Mouse (Mus musculus) intestine, embryonic 15.5 days (tissue): ENCODE measurements at regions not wholly inside any gene's neighbourhood (a gene's known extent, or its start where the extent isn't known, plus 50 kb on each side); places are given as distances from the start of the nearest gene placed in this dataset.
A peak's percentile ranks its signal among the peaks of the same experiment; 100 is the strongest.

Source experiments
- ATAC-seq: fragments of 200-750 bp; cut with Nextera tagmentation; 2 replicates; pipeline ENCODE4 v1.8.0; 2017; ENCODE audit warnings: moderate TSS enrichment, moderate library complexity
- H3K27ac ChIP-seq: fragments of 300-500 bp; sonication (generic); 2 replicates; pipeline ENCODE4 v1.5.1; 2015; ENCODE audit warnings: mild to moderate bottlenecking, inconsistent platforms
- H3K27me3 ChIP-seq: fragments of 300-500 bp; sonication (generic); replicated peaks from 2 replicates; pipeline ENCODE4 v1.6.1; 2015; ENCODE audit warnings: inconsistent platforms
- H3K36me3 ChIP-seq: fragments of 300-500 bp; sonication (generic); 2 replicates; pipeline ENCODE4 v1.6.1; 2015; ENCODE audit warnings: inconsistent platforms
- H3K4me1 ChIP-seq: fragments of 300-500 bp; sonication (generic); replicated peaks from 2 replicates; pipeline ENCODE4 v1.6.1; 2015; ENCODE audit warnings: inconsistent platforms
- H3K4me2 ChIP-seq: fragments of 300-500 bp; sonication (generic); replicated peaks from 2 replicates; pipeline ENCODE4 v1.6.1; 2015; ENCODE audit warnings: mild to moderate bottlenecking, inconsistent platforms
- H3K4me3 ChIP-seq: fragments of 300-500 bp; sonication (generic); replicated peaks from 2 replicates; pipeline ENCODE4 v1.5.1; 2015; ENCODE audit warnings: inconsistent platforms
- H3K9ac ChIP-seq: fragments of 300-500 bp; sonication (generic); 2 replicates; pipeline ENCODE4 v1.6.1; 2015; ENCODE audit warnings: inconsistent platforms
- H3K9me3 ChIP-seq: fragments of 300-500 bp; sonication (generic); 2 replicates; pipeline ENCODE4 v1.6.1; 2016; ENCODE audit warnings: inconsistent platforms
- WGBS: fragments of 180-500 bp; shearing (Covaris S2); methylation state at CpG from one replicate; pipeline ENCODE4 v1.1.7; 2015; 5-methylcytosine and 5-hydroxymethylcytosine counted together

GRCm38 (mm10) chr14:48888954-48889353 is 176.9 kb upstream of the Ap5m1 start:
- Histone ChIP-seq H3K9me3 (no peaks in the 10 kb centered on the region), H3K27me3 (0 out of 2 replicates have a peak, but pooled peaks cover 7% of the 10 kb centered on the region), H3K36me3 (no peaks in the 10 kb centered on the region), H3K27ac (no peak overlapping the region), H3K4me2 (no peak overlapping the region), H3K9ac (no peak overlapping the region), H3K4me1 (no peaks in the 10 kb centered on the region), H3K4me3 (no peak overlapping the region)
- 8% methylated on average over 13 of the region's 13 CpGs for WGBS
- no peak for ATAC-seq

- no peaks in the 10 kb centered on the region for H3K36me3 ChIP-seq
- H3K9me3 ChIP-seq = no peaks in the 10 kb centered on the region
- no peak overlapping the region for H3K27ac ChIP-seq
- 24% methylated on average over 6 of the region's 6 CpGs for WGBS
- no peaks in the 10 kb centered on the region for H3K4me1 ChIP-seq
- no peaks in the 10 kb centered on the region for H3K27me3 ChIP-seq
- no peak overlapping the region for H3K9ac ChIP-seq
- ATAC-seq = peak; percentile 92
- H3K4me3 ChIP-seq = no peak overlapping the region
- peak overlapping the region; percentile 36; the same call in 1 of the 2 replicates for H3K4me2 ChIP-seq
Measured at GRCm38 (mm10) chr14:48880041-48880440, 185.9 kb upstream of the Ap5m1 start.

- H3K27me3 ChIP-seq = no peaks in the 10 kb centered on the region
- WGBS = 75% methylated on average over 12 of the region's 12 CpGs
- H3K9me3 ChIP-seq = no peaks in the 10 kb centered on the region
- H3K4me3 ChIP-seq = no peak overlapping the region
- H3K4me1 ChIP-seq = no peaks in the 10 kb centered on the region
- H3K36me3 ChIP-seq = no peaks in the 10 kb centered on the region
- no peak overlapping the region for H3K27ac ChIP-seq
- ATAC-seq = peak; percentile 52
- H3K9ac ChIP-seq = no peak overlapping the region
- no peak overlapping the region for H3K4me2 ChIP-seq
Measured at GRCm38 (mm10) chr14:48877998-48878657, 187.8 kb upstream of the Ap5m1 start.

- WGBS = 91% methylated on average over 3 of the region's 3 CpGs
- H3K4me1 ChIP-seq = no peaks in the 10 kb centered on the region
- H3K9me3 ChIP-seq = no peaks in the 10 kb centered on the region
- no peak overlapping the region for H3K4me3 ChIP-seq
- H3K36me3 ChIP-seq = no peaks in the 10 kb centered on the region
- H3K9ac ChIP-seq = no peak overlapping the region
- ATAC-seq = no peak
- no peak overlapping the region for H3K27ac ChIP-seq
- no peak overlapping the region for H3K4me2 ChIP-seq
- H3K27me3 ChIP-seq = no peaks in the 10 kb centered on the region
Measured at GRCm38 (mm10) chr14:48871313-48871712, 194.6 kb upstream of the Ap5m1 start.

GRCm38 (mm10) chr14:48869956-48870355 is 195.9 kb upstream of the Ap5m1 start:
- no peak for ATAC-seq
- H3K27me3 ChIP-seq = no peaks in the 10 kb centered on the region
- H3K27ac ChIP-seq = no peak overlapping the region
- H3K9me3 ChIP-seq = no peaks in the 10 kb centered on the region
- 35% methylated on average over 10 of the region's 10 CpGs for WGBS
- no peak overlapping the region for H3K9ac ChIP-seq
- no peaks in the 10 kb centered on the region for H3K4me1 ChIP-seq
- H3K4me3 ChIP-seq = no peak overlapping the region
- no peaks in the 10 kb centered on the region for H3K36me3 ChIP-seq
- no peak overlapping the region for H3K4me2 ChIP-seq

GRCm38 (mm10) chr14:48855453-48855852 is 181.8 kb upstream of the Otx2 start:
- H3K27ac ChIP-seq = no peak overlapping the region
- 0 out of 2 replicates have a peak, but pooled peaks cover 3% of the 10 kb centered on the region for H3K4me1 ChIP-seq
- H3K4me3 ChIP-seq = no peak overlapping the region
- WGBS = 77% methylated on average over 5 of the region's 5 CpGs
- ATAC-seq = no peak
- no peak overlapping the region for H3K9ac ChIP-seq
- H3K36me3 ChIP-seq = no peaks in the 10 kb centered on the region
- no peak overlapping the region for H3K4me2 ChIP-seq
- no peaks in the 10 kb centered on the region for H3K9me3 ChIP-seq
- no peaks in the 10 kb centered on the region; the same call in 1 of the 2 replicates for H3K27me3 ChIP-seq

GRCm38 (mm10) chr14:48854188-48854924 is 180.7 kb upstream of the Otx2 start:
- H3K4me3 ChIP-seq = no peak overlapping the region
- no peaks in the 10 kb centered on the region for H3K9me3 ChIP-seq
- no peak overlapping the region for H3K4me2 ChIP-seq
- no peaks in the 10 kb centered on the region; the same call in 1 of the 2 replicates for H3K27me3 ChIP-seq
- H3K4me1 ChIP-seq = 0 out of 2 replicates have a peak, but pooled peaks cover 3% of the 10 kb centered on the region
- WGBS = 47% methylated on average over 9 of the region's 9 CpGs
- ATAC-seq = no peak
- no peaks in the 10 kb centered on the region for H3K36me3 ChIP-seq
- H3K27ac ChIP-seq = no peak overlapping the region
- H3K9ac ChIP-seq = no peak overlapping the region

GRCm38 (mm10) chr14:48853479-48854187 is 180.0 kb upstream of the Otx2 start:
- Histone ChIP-seq H3K4me2 (no peak overlapping the region), H3K4me3 (no peak overlapping the region), H3K4me1 (0 out of 2 replicates have a peak, but pooled peaks cover 3% of the 10 kb centered on the region), H3K9ac (no peak overlapping the region), H3K9me3 (no peaks in the 10 kb centered on the region), H3K27me3 (no peaks in the 10 kb centered on the region; the same call in 1 of the 2 replicates), H3K27ac (no peak overlapping the region), H3K36me3 (no peaks in the 10 kb centered on the region)
- ATAC-seq = no peak
- WGBS = 51% methylated on average over 7 of the region's 7 CpGs

- H3K36me3 ChIP-seq = no peaks in the 10 kb centered on the region
- H3K9me3 ChIP-seq = no peaks in the 10 kb centered on the region
- 0 out of 2 replicates have a peak overlapping the region, but pooled peaks have one; percentile 12 for H3K4me3 ChIP-seq
- peak overlapping the region; percentile 45 for H3K4me2 ChIP-seq
- 11% methylated on average over 15 of the region's 15 CpGs for WGBS
- H3K4me1 ChIP-seq = 0 out of 2 replicates have a peak, but pooled peaks cover 3% of the 10 kb centered on the region
- no peak overlapping the region for H3K9ac ChIP-seq
- no peaks in the 10 kb centered on the region; the same call in 1 of the 2 replicates for H3K27me3 ChIP-seq
- no peak for ATAC-seq
- no peak overlapping the region for H3K27ac ChIP-seq
Measured at GRCm38 (mm10) chr14:48852787-48853186, 179.2 kb upstream of the Otx2 start.

- no peaks in the 10 kb centered on the region for H3K36me3 ChIP-seq
- no peaks in the 10 kb centered on the region for H3K9me3 ChIP-seq
- WGBS = 61% methylated on average over 4 of the region's 4 CpGs
- H3K4me2 ChIP-seq = no peak overlapping the region
- no peak overlapping the region for H3K9ac ChIP-seq
- no peak overlapping the region for H3K4me3 ChIP-seq
- 0 out of 2 replicates have a peak, but pooled peaks cover 3% of the 10 kb centered on the region for H3K4me1 ChIP-seq
- H3K27me3 ChIP-seq = no peaks in the 10 kb centered on the region; the same call in 1 of the 2 replicates
- no peak overlapping the region for H3K27ac ChIP-seq
- no peak for ATAC-seq
Measured at GRCm38 (mm10) chr14:48852061-48852460, 178.4 kb upstream of the Otx2 start.

GRCm38 (mm10) chr14:48842861-48843260 is 169.2 kb upstream of the Otx2 start:
- Histone ChIP-seq H3K9me3 (no peaks in the 10 kb centered on the region), H3K4me3 (no peak overlapping the region), H3K36me3 (no peaks in the 10 kb centered on the region), H3K4me1 (no peaks in the 10 kb centered on the region), H3K4me2 (no peak overlapping the region), H3K27ac (no peak overlapping the region), H3K27me3 (no peaks in the 10 kb centered on the region), H3K9ac (no peak overlapping the region)
- ATAC-seq = no peak
- WGBS = 75% methylated on average over 4 of the region's 4 CpGs

- no peaks in the 10 kb centered on the region for H3K27me3 ChIP-seq
- no peak overlapping the region for H3K27ac ChIP-seq
- 45% methylated on average over 5 of the region's 5 CpGs for WGBS
- no peak overlapping the region for H3K4me3 ChIP-seq
- no peaks in the 10 kb centered on the region for H3K4me1 ChIP-seq
- H3K4me2 ChIP-seq = no peak overlapping the region
- no peak for ATAC-seq
- H3K9me3 ChIP-seq = no peaks in the 10 kb centered on the region
- no peak overlapping the region for H3K9ac ChIP-seq
- no peaks in the 10 kb centered on the region for H3K36me3 ChIP-seq
Measured at GRCm38 (mm10) chr14:48841278-48841677, 167.7 kb upstream of the Otx2 start.
